Mouse (Mus musculus) c-Kit-positive CD71-negative TER-119-negative erythroid progenitor cells, embryonic 14.5 days (primary cell): ENCODE results near the gene Pdf.

ENCODE experiments used
- DNase-seq: peaks from one replicate; pipeline ENCODE4 v3.0.0-alpha.2; 2013; ENCODE audit warnings: low read depth

Pdf gene

DNA sequence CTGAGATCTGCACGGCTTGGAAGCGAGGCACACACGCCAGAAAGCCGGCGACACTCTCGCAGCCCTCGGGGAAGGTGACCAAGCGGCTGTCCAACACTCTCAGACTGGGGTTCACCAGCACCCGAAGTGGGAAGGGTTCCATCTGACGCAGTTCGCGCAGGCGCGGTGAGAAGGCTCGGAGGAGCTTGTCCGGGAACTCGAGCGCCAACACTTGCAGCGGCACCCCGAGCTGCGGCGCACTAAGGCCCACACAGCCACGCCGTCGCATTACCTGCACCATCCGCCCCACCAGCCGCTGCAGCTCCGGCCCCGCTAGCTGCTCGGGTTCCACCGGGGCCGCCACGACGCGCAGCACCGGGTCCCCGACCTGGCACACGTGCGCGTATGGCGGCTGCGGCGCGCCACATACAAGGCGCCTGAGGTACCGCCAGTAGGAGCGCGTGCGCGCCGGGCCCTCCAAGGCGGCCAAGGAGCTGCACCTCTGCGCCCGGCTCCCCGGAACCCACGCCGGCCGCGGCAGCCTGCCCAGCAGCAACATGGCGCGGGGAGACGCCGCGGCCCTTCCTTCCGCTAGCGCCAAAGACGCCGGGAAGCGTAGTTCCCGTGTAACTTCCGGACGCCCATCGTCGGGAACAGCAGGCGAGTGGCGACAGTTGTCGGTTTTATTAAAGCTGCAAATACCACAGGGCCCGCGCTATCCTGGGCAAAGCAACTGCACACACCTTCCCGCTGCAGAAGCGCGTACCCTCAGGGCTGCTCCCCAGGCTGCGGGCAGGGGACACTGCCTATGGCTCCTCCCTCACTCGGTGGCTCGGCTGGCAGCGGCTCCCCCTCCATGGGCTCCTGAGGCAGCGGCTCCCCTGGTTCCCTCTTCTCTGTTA, at the start of gene Pdf:
TSS of gene Pdf (minus strand) at position 554 of the 881 bp plus-strand sequence.
- peak; percentile 64 for DNase-seq

DNA sequence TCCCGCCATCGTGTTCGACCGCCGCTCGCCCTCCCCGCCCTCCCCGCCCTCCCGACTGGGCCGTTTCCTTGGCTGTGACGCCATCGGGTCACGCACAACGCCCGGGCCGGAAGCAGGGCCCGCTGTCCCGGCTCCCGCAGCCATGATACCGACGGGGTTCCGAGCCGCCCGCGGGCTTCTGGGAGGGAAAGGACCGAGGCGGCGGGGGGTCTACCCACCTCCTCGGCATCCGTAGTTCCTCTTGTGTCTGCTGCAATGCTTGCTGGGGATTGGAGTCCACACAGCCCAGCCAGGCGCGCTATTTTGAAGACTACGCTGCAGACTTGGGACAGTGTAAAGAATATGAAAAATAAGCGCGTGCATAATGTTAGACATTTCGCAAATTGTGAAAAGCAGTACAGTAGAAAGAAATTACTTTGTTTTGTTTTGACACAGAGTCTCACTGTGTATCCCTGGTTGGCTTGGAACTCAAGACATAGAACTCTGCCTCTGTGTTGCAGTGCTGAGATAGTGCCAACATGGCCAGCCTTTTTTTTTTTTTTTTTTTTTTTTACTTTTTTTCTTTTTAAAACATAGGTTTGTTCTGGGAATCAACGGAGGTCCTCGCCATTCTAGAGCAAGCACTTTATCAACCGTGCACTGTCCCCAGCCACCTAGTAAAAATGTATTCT, 48.1 kb upstream of the Pdf start, which contains the start of gene Terf2:
TSS of gene Terf2 (minus strand) at position 182 of the 671 bp plus-strand sequence.
- DNase-seq: peak; percentile 82

DNA sequence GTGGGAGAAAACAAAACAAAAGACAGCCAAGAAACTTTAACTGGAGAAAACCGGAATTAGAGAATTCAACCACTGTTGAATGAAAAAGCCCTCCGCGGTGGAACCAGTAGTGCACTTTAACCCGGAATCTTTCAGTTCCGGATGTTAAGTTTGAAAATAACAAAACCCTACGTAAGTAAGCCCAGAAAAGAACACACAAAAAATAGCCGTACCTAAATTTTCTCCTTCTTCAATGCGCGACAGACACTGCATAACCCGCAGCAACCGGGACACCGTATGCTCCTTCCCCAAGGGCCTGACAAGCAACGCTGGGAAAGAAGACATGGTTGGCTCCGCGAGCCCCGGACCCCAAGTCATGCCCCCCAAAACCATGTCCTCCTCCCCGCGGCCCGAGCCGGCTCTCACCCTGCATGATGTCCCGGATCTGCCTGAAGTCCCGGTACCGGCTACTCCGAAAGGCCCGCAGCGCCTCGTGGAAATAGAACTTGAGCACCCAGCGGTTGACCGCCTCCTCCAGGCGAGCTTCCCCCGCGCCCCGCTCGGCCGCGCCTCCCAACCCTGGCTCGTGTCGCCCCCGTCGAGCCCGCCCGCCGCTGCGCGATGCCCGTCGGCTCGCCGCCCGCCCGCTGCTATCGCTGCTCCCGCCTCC, 47.4 kb upstream of the Pdf start:
- no peak for DNase-seq

DNA sequence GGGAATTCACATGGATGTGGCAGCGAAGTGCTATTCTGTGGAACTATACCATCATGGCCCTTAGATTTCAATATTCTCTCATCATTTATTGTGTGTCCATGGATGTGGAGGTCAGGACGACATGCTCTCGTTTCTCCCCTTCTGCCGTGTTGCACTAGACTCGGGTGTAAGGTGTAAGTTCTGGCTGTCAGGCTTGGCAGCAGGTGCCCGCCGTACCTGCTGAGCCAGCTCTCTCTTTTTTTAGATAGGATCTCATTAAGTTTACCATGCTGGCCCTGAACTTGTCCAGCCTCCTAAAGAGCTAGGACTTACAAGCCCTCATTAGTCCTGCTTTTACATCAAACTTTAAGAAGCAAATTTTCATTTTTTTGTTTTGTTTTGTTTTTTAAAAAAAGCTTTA, 42.1 kb upstream of the Pdf start:
- DNase-seq: no peak

DNA sequence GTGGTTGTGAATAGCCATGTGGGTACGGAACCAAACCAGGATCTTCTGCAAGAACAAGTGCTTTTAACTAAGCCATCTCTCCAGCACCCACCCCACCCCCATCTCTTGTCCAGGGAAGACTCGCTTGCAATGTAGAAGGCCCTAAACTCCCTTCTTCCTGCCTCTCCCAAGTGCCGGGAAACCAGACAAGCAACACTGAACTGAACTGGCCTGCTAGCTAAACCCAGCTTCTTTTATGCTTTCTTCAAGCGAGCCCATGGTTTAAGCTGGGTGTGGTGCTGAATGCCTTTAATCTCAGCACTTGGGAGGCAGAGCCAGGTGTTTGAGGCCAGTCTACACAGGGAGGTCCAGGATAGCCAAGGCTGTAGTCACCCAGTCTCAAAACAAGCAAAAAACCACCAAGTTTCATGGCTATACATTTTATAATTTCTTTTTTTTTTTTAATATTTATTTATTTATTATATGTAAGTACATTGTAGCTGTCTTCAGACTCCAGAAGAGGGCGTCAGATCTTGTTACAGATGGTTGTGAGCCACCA, 40.2 kb upstream of the Pdf start:
- DNase-seq: no peak

DNA sequence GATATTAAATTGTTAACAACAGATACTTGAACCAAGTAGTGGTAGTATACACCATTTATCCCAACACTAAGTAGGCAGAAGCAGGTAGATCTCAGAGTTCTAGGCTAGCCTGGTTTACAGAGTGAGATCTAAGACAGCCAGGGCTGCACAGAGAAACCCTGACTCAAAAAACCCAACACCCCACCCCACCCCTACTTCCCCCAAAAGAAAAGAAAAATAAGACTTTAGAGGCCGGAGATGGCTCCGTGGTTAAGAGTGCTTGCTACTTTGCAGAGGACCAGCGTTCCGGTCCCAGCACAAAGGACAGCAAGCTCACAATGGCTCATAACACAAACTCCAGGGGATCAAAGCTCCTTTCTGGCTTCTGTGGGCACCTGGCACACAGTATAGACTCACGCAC, 37.6 kb upstream of the Pdf start:
- no peak for DNase-seq

DNA sequence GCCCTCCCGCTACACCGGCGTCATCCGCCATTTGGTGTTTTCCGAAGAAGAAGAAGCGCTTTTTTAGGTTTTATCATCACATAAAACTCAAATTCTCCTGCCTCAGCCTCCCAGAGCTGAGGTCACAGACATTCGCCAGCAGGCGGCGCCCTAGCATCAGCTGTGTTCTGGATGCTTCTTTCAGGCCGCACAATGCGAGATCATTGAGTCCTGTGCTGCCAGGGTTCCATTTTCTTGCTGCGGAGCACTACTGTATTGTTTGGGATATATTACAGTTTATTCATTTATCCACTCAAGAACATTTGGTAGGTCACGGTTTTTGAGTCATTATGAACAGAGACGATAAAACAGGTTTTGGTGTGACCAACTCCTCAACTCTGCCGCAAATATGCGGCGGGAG, 36.9 kb upstream of the Pdf start:
- no peak for DNase-seq

DNA sequence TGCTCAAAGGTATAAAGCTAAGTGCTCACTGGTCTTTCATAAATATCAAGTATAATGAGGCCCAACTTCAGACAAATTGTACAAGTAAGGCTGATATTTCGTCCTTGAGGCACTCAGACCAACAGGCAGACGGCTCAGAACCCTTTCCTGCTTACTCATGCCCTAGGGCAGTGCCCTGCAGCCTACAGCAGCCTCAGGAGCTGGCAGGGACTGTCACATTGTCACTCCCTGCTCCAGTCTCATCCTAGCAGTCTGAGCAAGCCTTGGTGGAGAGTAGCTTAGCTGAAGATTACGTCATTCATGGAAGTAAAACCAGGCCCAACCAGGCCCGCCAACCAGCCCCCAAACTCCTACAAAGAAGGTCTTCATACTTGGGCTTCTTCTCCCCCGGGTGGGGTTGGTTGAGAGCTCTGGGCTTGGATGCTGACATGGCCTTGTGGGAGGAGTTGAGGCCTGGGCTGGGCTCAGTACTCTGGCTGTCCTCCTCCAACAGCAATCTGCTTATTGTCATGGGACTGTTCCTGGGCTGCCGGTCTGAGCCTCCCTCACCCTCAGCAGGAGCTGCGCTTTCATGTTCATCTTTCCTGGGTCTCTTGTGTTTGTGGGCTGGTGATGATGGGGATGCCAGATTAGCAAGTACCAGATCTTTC, 27.9 kb upstream of the Pdf start:
- DNase-seq: no peak

DNA sequence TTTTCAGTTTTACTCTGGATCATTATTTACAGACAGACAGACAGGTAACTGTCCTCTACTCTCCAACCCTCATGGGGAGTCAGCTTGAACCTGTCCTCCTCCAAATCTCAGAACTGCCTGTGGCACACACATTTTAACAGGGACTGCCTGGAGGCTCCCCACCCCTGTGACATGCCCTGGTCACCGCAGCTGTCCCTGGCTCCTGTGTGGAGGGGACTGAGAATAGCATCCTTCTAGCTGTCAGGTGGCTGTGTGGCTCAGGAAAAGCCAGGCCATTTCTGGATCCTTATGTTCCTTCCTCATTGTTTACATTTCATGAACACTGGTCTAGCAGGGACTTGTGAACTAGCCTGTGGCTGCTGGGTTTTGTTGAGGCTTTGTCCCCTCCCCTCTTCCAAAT, 25.7 kb upstream of the Pdf start:
- DNase-seq: no peak

DNA sequence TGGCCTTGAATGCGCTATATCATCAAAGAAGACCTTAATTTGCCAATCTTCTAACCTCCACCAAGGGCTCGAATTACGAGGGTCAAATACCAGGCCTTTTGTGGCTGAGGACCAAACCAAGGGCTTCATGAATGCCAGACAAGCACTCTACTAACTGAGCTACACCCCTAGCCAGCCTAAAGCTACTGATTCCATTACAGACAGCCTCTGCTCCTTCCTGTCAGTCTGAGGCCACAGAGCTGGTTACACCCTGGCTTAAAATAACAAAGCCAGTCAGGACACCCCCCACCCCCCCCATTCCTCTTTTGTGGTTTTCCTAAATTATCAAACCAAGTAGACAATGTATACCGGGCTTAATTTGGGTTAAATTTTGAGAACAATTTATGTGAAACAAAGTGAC, 25.3 kb upstream of the Pdf start:
- no peak for DNase-seq

DNA sequence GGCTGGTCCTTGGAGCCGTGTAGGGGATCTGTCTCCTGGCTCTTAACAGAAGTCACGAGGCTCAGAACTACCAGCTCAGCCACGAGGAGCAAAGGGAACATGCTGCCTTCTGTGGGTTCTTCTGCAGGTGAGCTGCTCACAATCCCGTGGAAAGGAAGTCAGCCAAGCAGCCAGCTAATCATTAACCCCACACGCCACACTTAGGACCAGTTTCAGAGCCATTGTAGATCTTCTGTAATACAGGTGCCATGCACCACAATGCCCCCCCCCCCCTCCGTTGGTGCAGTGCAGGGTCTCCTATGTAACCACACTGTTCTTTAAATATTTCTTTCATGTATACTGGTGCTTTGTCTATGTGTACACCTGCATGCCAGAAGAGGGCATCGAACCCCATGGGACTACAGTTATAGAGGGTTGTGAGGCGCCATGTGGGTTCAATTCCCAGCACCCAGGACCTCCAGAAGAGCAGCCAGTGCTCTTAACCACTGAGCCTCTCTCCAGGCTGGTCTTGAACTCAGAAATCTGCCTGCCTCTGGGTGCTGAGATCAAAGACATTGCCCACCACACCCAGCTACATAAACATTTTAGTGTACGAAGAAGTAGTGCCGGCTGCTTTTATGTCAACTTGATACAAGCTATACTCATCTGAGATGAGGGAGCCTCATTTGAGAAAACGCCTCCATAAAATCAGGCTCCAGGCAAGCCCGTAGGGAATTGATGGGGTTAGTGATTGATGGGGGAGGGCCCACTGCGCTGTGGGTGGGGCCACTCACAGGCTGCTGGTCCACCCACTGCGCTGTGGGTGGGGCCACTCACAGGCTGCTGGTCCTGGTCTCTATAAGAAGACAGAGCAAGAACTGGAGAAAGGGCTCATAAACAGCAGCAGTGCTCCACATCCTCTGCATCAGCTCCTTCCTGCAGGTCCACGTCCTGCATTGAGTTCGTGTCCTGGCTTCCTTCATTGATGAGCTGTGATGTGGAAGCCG, 17.4 kb upstream of the Pdf start, which contains the start of gene Tmed6:
TSS of gene Tmed6 (minus strand) at position 134 of the 986 bp plus-strand sequence.
- peak; percentile 63 for DNase-seq

DNA sequence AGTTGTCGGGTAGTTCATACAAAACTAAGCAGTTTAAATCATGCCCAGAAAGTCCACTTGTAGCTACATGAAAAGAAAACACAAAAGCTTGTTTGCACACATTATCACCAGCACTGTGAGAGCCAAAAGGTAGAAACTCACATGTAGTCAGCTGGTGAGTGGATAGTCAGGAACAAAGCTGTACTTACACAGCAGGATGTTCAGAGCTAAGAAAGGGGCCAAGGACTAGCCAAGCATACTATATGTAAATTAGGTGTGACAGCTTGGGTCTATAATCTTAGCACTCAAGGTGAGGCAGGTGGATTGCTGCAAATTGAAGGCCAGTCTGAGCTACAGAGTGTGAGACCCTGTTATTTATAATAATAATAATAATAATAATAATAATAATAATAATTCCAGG, 14.2 kb upstream of the Pdf start:
- DNase-seq: no peak

DNA sequence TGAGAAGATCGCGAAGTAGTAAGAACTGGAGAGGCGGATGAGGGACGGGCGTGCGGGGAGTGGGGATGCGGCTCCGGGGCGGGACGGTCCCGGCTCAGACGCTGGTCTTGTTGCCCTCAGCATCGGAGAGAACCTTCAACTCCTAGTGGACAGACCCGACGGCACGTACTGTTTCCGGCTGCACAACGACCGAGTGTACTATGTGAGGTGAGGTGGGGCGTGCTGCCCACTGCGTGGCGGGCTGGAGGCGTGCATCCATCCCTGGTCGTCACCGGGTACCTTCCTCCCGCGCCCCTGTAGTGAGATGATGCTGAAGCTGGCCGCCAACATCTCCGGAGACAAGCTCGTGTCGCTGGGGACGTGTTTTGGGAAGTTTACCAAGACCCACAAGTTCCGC, 8.6 kb upstream of the Pdf start:
- peak; percentile 13 for DNase-seq

DNA sequence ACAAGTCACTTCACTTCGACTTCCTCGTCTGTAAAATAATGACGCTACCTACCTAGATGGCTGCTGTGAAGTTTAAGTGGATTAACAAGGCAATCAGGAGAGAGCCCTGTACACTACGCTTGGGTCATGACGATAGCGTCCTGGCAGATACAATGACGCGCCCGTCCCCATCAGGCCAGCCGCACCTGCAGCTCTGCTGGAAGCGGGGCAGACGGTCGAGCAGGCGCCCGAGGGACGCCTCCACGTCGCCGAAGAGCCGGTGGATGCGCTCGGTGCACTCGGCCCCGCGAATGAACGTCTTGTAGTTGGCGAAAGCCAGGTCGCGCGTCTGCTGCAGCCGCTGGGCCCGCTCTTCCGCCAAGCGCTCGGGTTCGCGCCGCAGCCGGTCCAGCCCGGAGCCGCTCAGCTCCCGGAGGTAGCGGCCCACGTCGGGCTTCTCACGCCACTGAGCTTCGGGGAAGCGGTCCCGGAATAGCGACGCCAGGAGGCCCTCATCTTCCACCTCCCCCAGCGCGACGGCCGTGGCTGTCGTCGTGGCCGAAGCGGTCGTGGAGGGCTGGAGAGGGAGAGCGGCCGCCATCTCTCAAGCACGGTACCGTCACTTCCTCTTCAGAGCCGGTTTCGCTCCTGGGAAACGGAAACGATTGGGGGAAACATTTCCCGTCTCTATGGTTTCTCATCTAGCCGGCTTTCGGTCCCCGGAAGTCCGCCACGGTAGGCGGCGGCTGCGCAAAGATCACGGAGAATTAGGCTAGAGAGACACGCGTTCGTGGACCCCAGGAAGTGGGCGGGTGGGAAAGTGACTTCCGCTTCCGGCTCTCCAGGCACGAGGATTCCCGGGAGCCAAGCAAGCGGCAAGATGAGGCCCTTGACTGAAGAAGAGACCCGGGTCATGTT, 7.9 kb upstream of the Pdf start, which contains the start of the genes Cog8 and Nip7:
TSS of gene Cog8 (minus strand) at position 614 of the 897 bp plus-strand sequence.
TSS of gene Nip7 (plus strand) at position 802 of the 897 bp plus-strand sequence.
- peak; percentile 95 for DNase-seq

DNA sequence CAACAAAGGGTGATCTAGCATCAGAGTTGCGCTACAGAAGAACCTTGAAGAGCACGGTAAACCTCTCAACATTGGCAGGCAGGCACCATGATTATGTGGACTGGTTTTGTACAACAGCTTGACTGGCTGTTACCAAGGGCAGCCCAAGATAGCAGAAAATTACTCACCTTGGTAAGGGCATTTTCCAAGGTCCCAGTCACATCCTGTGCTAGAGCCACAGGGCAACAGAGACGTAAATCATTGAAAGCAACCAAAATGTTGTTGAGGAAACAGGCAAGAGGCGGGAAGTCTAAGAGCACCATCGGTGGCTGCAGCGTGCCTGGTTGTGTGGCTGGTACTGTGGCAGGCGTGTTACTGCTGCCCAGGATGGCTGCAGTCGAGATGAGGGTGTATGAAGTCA, 3.6 kb upstream of the Pdf start:
- DNase-seq: no peak

DNA sequence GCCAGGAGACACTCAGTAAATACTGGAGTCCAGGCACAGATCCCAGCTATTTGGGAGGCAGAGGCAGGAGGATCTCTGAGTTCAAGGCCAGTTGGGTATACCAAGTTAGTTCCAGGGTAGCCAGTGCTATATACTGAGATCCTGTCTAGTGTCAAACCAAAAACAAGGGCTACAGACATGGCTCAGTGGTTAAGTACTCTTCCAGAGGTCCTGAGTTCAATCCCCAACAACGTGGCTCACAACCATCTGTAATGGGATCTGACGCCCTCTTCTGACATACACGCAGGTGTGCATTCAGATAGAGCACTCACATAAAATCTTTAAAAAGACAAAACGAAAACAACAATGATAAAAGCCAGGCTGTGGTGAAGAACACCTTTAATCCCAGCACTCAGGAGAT, 1.1 kb upstream of the Pdf start:
- DNase-seq: no peak

DNA sequence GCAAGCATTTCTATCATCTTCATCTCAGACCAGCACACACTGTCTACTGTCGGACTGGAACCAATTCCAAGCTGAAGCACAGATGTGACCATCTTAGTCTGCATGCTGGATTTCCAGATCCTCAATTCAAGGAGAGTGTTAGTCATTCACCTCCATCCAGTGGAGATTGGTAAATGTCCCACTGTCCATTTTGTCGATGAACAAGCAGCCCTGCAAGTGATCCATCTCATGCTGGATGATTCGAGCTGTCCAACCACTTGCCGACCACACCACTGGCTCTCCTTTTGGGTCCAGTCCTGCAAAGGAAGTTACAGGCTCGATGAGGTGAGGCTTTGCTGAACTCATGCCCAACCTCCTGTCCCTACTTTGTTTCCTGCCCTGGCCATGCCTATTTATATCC, 1.4 kb downstream of the Pdf start:
- DNase-seq: no peak

DNA sequence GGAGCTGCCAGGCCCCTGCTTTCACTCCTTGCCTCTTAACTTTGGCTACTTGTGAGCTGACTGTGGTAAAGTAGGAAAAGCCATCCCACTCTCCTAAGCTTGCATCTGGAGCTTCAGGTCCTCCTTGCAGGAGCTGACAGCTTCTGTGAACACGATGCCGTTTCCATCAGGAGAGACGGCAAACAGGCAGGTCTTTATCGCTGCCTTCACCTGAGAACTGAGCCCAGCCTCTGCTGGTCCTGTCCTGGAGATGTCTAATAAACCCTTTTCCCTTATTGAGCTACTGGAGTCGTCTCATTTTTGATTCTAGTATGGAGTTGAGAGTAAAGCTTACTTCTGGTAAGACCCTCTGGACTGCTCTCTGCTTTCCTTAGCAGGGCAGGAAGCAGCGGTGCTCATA, 2.9 kb downstream of the Pdf start:
- DNase-seq: no peak

DNA sequence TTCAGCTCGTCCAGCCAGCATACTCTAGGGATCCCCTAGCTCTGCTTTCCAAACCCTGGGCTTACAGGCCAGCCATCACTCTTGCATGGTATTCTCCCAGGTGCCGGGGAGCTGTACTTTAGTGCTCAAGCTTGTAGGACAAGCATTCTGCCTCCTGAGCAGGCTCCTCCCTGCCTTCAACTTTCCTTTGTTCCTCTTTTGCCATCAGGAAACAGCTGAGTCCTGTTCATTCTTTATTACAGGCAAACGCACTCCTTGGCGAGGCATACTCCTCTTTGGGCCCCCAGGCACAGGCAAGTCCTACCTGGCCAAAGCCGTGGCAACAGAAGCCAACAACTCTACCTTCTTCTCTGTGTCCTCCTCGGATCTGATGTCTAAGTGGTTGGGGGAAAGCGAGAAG, 7.8 kb downstream of the Pdf start:
- DNase-seq: no peak

DNA sequence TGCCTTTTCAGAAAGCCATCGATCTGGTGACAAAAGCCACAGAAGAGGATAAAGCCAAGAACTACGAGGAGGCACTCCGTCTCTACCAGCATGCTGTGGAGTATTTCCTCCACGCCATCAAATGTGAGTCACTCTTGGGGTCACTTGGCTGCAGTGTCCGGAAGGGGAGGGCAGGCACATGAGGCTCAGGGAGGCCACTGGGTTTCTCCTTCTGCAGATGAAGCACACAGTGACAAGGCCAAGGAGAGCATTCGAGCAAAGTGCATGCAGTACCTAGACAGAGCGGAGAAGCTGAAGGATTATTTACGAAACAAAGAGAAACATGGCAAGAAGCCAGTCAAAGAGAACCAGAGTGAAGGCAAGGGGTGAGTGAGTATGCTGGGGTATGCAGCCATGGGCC, 11.8 kb downstream of the Pdf start:
- DNase-seq: no peak
